Mouse (Mus musculus): Measurements from ENCODE around the gene Slc25a44. TPM values are rescaled to one million over a fixed set of nuclear protein-coding genes. Genes with fewer than 3 reads are reported as not detected.
"Not testable (repeated sequence)": the region's sequence is repeated elsewhere in the genome, so short reads cannot be mapped to it uniquely, and the experiment has no call there.

The Slc25a44 gene
- polyA plus RNA-seq, 1 experiment from 2014 or later, result 19.7 TPM

- H3K36me3 ChIP-seq (ENCODE audit: control insufficient read depth, insufficient read depth, low read length); H3K9me3 ChIP-seq (ENCODE audit: control insufficient read depth, low read length); H3K27ac ChIP-seq (ENCODE audit: low read depth); H3K4me1 ChIP-seq (replicated peaks; ENCODE audit: control insufficient read depth, insufficient read depth, low read length); H3K9ac ChIP-seq (ENCODE audit: low read length); H3K27me3 ChIP-seq (replicated peaks; ENCODE audit: control insufficient read depth, insufficient read depth, low read length): not testable (repeated sequence)
- WGBS, result 12% methylated on average over 16 of the region's 19 CpGs
- peak overlapping the region; percentile 37 for H3K4me2 ChIP-seq (ENCODE audit: low read length)
- ATAC-seq (replicated peaks; ENCODE audit: low FRiP score, low TSS enrichment, low read depth) (peak; percentile 88), DNase-seq (ENCODE audit: low spot score) (peak; percentile 65)
- 0 out of 2 replicates have a peak overlapping the region, but pooled peaks have one; percentile 2 for H3K4me3 ChIP-seq (ENCODE audit: low read depth, low read length)
Measured at GRCm38 (mm10) chr3:88375750-88376626, 49.0 kb downstream of the Slc25a44 start.

GRCm38 (mm10) chr3:88372643-88373042, 52.3 kb downstream of the Slc25a44 start, which contains the start of gene Bglap3:
Gene Bglap3 (minus strand): TSS chr3:88372743.
- WGBS, result 93% methylated on average over 9 of the region's 9 CpGs
- not testable (repeated sequence) for H3K9ac ChIP-seq (ENCODE audit: low read length); H3K27me3 ChIP-seq (replicated peaks; ENCODE audit: control insufficient read depth, insufficient read depth, low read length); ATAC-seq (replicated peaks; ENCODE audit: low FRiP score, low TSS enrichment, low read depth); H3K9me3 ChIP-seq (ENCODE audit: control insufficient read depth, low read length); H3K36me3 ChIP-seq (ENCODE audit: control insufficient read depth, insufficient read depth, low read length); H3K4me2 ChIP-seq (ENCODE audit: low read length); H3K27ac ChIP-seq (ENCODE audit: low read depth); DNase-seq (ENCODE audit: low spot score); H3K4me3 ChIP-seq (ENCODE audit: low read depth, low read length); H3K4me1 ChIP-seq (replicated peaks; ENCODE audit: control insufficient read depth, insufficient read depth, low read length)

GRCm38 (mm10) chr3:88368511-88368910, 56.4 kb downstream of the Slc25a44 start:
- not testable (repeated sequence) for H3K4me3 ChIP-seq (ENCODE audit: low read depth, low read length); ATAC-seq (replicated peaks; ENCODE audit: low FRiP score, low TSS enrichment, low read depth)

GRCm38 (mm10) chr3:88367517-88367916, 57.4 kb downstream of the Slc25a44 start:
- H3K4me2 ChIP-seq (ENCODE audit: low read length), result not testable (repeated sequence)

More at GRCm38 (mm10) chr3:88368511-88368910, 56.4 kb downstream of the Slc25a44 start:
- H3K4me1 ChIP-seq (replicated peaks; ENCODE audit: control insufficient read depth, insufficient read depth, low read length); DNase-seq (ENCODE audit: low spot score); H3K4me2 ChIP-seq (ENCODE audit: low read length); H3K27ac ChIP-seq (ENCODE audit: low read depth); H3K36me3 ChIP-seq (ENCODE audit: control insufficient read depth, insufficient read depth, low read length); H3K9ac ChIP-seq (ENCODE audit: low read length); H3K9me3 ChIP-seq (ENCODE audit: control insufficient read depth, low read length): not testable (repeated sequence)
- 90% methylated on average over 7 of the region's 7 CpGs for WGBS
- H3K27me3 ChIP-seq (replicated peaks; ENCODE audit: control insufficient read depth, insufficient read depth, low read length), result peaks cover 16% of the 10 kb centered on the region

GRCm38 (mm10) chr3:88366830-88367428, 58.0 kb downstream of the Slc25a44 start:
- ATAC-seq (replicated peaks; ENCODE audit: low FRiP score, low TSS enrichment, low read depth), result peak; percentile 62
- H3K27ac ChIP-seq (ENCODE audit: low read depth); DNase-seq (ENCODE audit: low spot score); H3K36me3 ChIP-seq (ENCODE audit: control insufficient read depth, insufficient read depth, low read length); H3K4me3 ChIP-seq (ENCODE audit: low read depth, low read length); H3K9me3 ChIP-seq (ENCODE audit: control insufficient read depth, low read length); H3K4me1 ChIP-seq (replicated peaks; ENCODE audit: control insufficient read depth, insufficient read depth, low read length); H3K9ac ChIP-seq (ENCODE audit: low read length): not testable (repeated sequence)
- WGBS, result 4% methylated on average over 18 of the region's 22 CpGs
- Histone ChIP-seq H3K27me3 (replicated peaks; ENCODE audit: control insufficient read depth, insufficient read depth, low read length) (peaks cover 16% of the 10 kb centered on the region), H3K4me2 (ENCODE audit: low read length) (peak overlapping the region; percentile 32)

More at GRCm38 (mm10) chr3:88367517-88367916, 57.4 kb downstream of the Slc25a44 start:
- WGBS, result 57% methylated on average over 3 of the region's 7 CpGs
- H3K9me3 ChIP-seq (ENCODE audit: control insufficient read depth, low read length); DNase-seq (ENCODE audit: low spot score); H3K36me3 ChIP-seq (ENCODE audit: control insufficient read depth, insufficient read depth, low read length); H3K4me3 ChIP-seq (ENCODE audit: low read depth, low read length); H3K4me1 ChIP-seq (replicated peaks; ENCODE audit: control insufficient read depth, insufficient read depth, low read length); ATAC-seq (replicated peaks; ENCODE audit: low FRiP score, low TSS enrichment, low read depth); H3K9ac ChIP-seq (ENCODE audit: low read length); H3K27ac ChIP-seq (ENCODE audit: low read depth): not testable (repeated sequence)
- H3K27me3 ChIP-seq (replicated peaks; ENCODE audit: control insufficient read depth, insufficient read depth, low read length), result peaks cover 16% of the 10 kb centered on the region

- 0 out of 2 replicates have a peak, but pooled peaks cover 4% of the 10 kb centered on the region for H3K4me1 ChIP-seq (replicated peaks; ENCODE audit: control insufficient read depth, insufficient read depth, low read length)
- DNase-seq (ENCODE audit: low spot score) (no peak), ATAC-seq (replicated peaks; ENCODE audit: low FRiP score, low TSS enrichment, low read depth) (0 out of 2 replicates have a peak, but pooled peaks have one; percentile 7)
- peaks cover 16% of the 10 kb centered on the region for H3K27me3 ChIP-seq (replicated peaks; ENCODE audit: control insufficient read depth, insufficient read depth, low read length)
- H3K36me3 ChIP-seq (ENCODE audit: control insufficient read depth, insufficient read depth, low read length), result peaks cover 20% of the 10 kb centered on the region
- H3K27ac ChIP-seq (ENCODE audit: low read depth), result no peak overlapping the region
- 36% methylated on average over 34 of the region's 34 CpGs for WGBS
- H3K4me3 ChIP-seq (ENCODE audit: low read depth, low read length), result no peak overlapping the region
- H3K9me3 ChIP-seq (ENCODE audit: control insufficient read depth, low read length), result peaks cover 4% of the 10 kb centered on the region; the same call in 1 of the 2 replicates
- H3K9ac ChIP-seq (ENCODE audit: low read length), result no peak overlapping the region
- no peak overlapping the region for H3K4me2 ChIP-seq (ENCODE audit: low read length)
Measured at GRCm38 (mm10) chr3:88365705-88366361, 59.1 kb downstream of the Slc25a44 start.

GRCm38 (mm10) chr3:88364337-88364736, 60.6 kb downstream of the Slc25a44 start, which contains the start of gene Paqr6:
Gene Paqr6 (plus strand): TSS chr3:88364584.
- 1% methylated on average over 16 of the region's 16 CpGs for WGBS
- Histone ChIP-seq H3K4me2 (ENCODE audit: low read length) (peak within 1 kb of the TSS; percentile 12; the same call in 1 of the 2 replicates), H3K9me3 (ENCODE audit: control insufficient read depth, low read length) (no peaks in the 10 kb centered on the region), H3K27me3 (replicated peaks; ENCODE audit: control insufficient read depth, insufficient read depth, low read length) (peaks cover 16% of the 10 kb centered on the region), H3K4me1 (replicated peaks; ENCODE audit: control insufficient read depth, insufficient read depth, low read length) (0 out of 2 replicates have a peak, but pooled peaks cover 4% of the 10 kb centered on the region), H3K27ac (ENCODE audit: low read depth) (no peak within 1 kb of the TSS), H3K36me3 (ENCODE audit: control insufficient read depth, insufficient read depth, low read length) (peaks cover 35% of the 10 kb centered on the region), H3K9ac (ENCODE audit: low read length) (no peak within 1 kb of the TSS), H3K4me3 (ENCODE audit: low read depth, low read length) (no peak within 1 kb of the TSS)
- ATAC-seq (replicated peaks; ENCODE audit: low FRiP score, low TSS enrichment, low read depth) (no peak), DNase-seq (ENCODE audit: low spot score) (peak; percentile 76)

- peaks cover 16% of the 10 kb centered on the region for H3K27me3 ChIP-seq (replicated peaks; ENCODE audit: control insufficient read depth, insufficient read depth, low read length)
- peaks cover 41% of the 10 kb centered on the region for H3K36me3 ChIP-seq (ENCODE audit: control insufficient read depth, insufficient read depth, low read length)
- H3K4me2 ChIP-seq (ENCODE audit: low read length), result no peak overlapping the region
- no peak overlapping the region for H3K9ac ChIP-seq (ENCODE audit: low read length)
- DNase-seq (ENCODE audit: low spot score) (peak; percentile 55), ATAC-seq (replicated peaks; ENCODE audit: low FRiP score, low TSS enrichment, low read depth) (0 out of 2 replicates have a peak, but pooled peaks have one; percentile 20)
- WGBS, result 52% methylated on average over 4 of the region's 4 CpGs
- no peaks in the 10 kb centered on the region for H3K9me3 ChIP-seq (ENCODE audit: control insufficient read depth, low read length)
- H3K4me1 ChIP-seq (replicated peaks; ENCODE audit: control insufficient read depth, insufficient read depth, low read length), result 0 out of 2 replicates have a peak, but pooled peaks cover 4% of the 10 kb centered on the region
- no peak overlapping the region for H3K4me3 ChIP-seq (ENCODE audit: low read depth, low read length)
- no peak overlapping the region for H3K27ac ChIP-seq (ENCODE audit: low read depth)
Measured at GRCm38 (mm10) chr3:88363700-88364099, 61.2 kb downstream of the Slc25a44 start.

All from intestine, embryonic 14.5 days (tissue).